Mouse (Mus musculus): ENCODE measurements around the gene Picalm.
"Not testable (repeated sequence)": the region's sequence is repeated elsewhere in the genome, so short reads cannot be mapped to it uniquely, and the experiment has no call there.

Picalm gene

GRCm38 (mm10) chr7:90131376-90131651 lies 1.3 kb downstream of the Picalm start:
- DNase-seq (ENCODE audit: extremely low spot score, low read depth, low spot score): no peak

DNA sequence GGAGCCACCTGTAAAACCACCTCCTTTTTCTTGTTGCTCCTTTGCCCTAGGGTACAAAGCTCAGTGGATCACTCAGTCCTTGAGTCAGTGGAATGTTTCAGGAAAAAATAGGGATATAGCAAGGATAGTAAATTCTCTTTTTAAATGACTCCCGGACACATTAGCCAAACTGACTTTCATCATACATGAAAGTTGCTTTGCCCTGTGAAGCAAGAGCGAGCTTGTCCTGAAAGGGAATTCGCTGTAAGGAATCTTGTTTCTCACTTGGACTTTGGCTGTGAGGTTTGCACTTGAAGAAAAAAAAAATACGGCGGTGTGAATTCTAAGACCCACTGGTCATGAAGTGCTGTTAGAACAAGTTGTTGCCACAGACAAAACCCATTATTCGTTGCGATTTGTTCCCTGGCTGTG lies 1.8 kb downstream of the Picalm start:
- no peak for DNase-seq (ENCODE audit: extremely low spot score, low read depth, low spot score)

DNA sequence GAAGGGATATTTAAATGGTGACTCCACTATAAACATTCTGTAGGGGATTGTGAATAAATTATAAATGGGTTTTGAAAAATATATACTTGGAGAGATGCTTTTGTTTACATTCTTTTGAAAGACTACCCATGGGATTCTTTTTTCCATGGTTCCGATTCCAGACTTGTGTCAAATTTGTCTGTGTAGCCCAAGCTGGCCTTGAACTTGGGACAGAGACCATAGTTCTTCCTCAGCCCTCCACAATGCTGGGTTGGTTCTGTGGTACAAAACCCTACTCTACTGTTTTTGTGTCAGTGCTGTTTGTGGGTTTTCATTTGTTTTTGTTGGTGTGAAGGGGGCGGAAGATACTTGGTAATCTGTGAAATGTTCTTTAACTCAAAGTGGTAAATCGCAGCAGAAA lies 2.3 kb downstream of the Picalm start:
- DNase-seq (ENCODE audit: extremely low spot score, low read depth, low spot score): no peak

- no peak for DNase-seq (ENCODE audit: extremely low spot score, low read depth, low spot score)
Measured at GRCm38 (mm10) chr7:90136736-90137135, 6.7 kb downstream of the Picalm start.

DNA sequence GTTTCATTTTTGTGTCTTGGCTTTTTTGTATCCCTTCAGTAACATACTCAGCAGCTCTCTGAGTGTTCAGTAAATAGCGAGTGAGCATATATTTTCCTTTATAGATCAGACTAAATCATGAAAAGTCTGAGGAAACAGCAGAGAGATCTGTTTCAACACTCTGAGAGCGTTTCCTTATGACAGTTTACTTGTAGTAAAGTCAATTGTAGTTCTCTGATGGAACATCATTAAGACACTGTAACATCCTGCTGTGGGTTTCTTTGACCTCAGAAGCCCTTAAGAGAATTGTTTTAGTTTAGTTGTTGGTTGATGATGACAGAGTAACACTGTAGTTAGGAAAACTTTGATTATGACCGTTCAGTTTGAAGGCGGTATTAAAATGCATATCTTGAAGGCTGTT lies 8.3 kb downstream of the Picalm start:
- DNase-seq (ENCODE audit: extremely low spot score, low read depth, low spot score): no peak

GRCm38 (mm10) chr7:90140290-90140689 lies 10.3 kb downstream of the Picalm start:
- DNase-seq (ENCODE audit: extremely low spot score, low read depth, low spot score): no peak

DNA sequence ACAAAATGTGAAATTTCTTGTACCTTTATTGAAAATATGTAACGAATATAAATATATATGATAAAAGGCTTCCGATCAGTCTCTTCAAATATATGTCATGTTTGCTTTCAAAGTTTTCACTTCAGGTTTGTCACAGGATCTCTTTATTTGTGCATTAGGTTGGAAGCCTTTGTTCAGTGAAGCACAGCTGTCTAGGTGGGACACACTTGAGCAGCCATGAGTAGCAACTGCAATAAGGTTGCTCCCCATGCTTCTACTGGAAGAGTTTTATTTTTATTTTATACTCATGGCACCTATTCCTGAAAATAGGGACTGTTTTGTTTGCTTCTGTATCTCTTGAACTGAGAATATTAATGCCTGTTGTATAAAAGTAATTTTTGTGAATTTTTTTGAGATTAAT lies 14.3 kb downstream of the Picalm start:
- no peak for DNase-seq (ENCODE audit: extremely low spot score, low read depth, low spot score)

DNA sequence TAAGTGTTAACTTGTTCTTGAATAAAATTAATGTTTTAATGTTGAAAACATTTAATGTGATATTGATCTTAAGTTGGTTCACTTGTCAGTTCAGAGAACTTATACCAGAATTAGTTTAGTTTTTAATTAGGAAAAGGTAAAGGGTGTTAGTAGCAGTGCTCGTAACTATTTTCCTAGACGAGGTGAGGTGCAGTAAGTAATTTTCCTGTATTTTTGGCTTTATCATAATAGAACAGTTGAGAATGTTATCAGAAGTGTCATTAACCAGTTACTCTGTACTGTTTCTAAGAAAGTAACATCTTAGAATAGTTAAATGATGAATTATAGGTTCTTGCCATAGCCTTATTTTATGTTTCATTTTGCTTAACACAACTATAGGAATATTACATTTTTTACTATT lies 15.0 kb downstream of the Picalm start:
- no peak for DNase-seq (ENCODE audit: extremely low spot score, low read depth, low spot score)

- no peak for DNase-seq (ENCODE audit: extremely low spot score, low read depth, low spot score)
Measured at GRCm38 (mm10) chr7:90145376-90145775, 15.4 kb downstream of the Picalm start.

DNA sequence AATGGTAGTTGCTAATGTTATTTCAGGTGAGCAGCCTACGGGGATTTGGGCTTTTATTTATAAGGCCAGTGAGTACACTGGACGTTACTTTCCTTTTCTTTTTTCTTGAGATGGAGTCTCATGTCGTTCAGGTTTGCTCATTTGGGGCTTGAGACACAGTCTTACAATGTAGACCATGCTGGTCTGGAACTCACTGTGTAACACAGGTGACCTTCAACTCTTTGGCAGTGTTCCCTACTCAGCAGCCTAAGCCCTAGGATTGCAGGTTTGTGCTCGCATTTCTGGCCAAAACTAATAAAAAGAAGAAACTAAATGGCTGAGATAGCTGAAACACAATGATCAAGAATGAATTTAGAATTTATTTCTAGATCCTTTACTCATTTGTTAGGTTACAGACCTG lies 15.9 kb downstream of the Picalm start:
- no peak for DNase-seq (ENCODE audit: extremely low spot score, low read depth, low spot score)

DNA sequence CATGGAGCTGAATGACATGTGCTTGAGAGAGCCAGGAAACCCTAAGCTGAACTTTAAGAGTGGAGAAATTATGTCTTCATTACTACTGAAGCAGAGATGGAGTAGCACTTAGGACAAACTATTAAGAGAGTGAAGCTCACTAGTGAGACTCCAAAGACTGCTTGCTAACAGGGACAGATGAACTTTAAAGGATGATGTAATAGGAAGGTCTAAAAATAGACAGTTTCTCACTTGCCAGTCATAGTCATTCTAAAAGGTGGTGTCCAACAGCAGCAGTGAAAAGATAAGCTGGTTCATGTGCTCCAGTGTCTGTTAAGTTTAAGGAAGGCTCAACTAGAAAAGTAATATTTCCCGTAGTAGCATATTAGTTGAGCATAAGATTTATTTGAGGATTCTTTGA lies 16.3 kb downstream of the Picalm start:
- no peak for DNase-seq (ENCODE audit: extremely low spot score, low read depth, low spot score)

DNA sequence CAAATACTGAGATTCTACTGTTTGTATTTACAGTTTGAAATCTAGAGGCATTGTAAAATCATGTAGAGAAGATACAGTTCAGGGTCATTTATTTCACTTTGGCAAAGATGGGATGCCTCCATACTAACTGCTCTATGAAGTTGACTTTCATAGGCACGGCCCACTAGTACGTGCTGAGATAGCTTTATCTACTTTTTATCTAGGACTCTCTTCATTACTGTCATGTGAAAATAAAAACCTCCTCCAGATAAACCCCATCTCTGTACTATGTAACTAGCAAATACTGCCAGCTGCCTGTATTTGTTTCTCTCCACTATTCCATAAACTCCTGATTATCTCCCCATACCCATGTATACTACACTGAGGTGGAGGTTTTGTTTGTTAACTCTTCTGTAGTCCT lies 18.0 kb downstream of the Picalm start:
- no peak for DNase-seq (ENCODE audit: extremely low spot score, low read depth, low spot score)

DNA sequence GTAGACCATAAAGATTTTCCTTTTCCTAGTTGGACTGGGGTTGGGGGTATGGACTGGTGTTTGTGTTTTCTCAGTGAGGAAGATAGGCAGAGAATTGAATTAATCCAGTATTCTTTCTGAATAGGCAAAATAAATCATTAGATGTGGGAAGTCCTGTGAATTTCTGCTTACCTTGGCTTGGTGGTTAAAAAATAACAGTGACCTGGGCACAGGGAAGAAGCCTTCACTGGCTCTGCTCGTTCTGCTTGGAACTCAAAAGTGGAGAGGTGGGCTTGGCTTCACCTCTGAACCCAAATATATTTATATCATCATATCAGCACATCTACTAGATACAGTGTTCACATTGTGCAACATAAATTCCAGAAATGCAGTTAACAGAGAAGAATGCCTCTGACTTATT lies 18.5 kb downstream of the Picalm start:
- no peak for DNase-seq (ENCODE audit: extremely low spot score, low read depth, low spot score)

- no peak for DNase-seq (ENCODE audit: extremely low spot score, low read depth, low spot score)
Measured at GRCm38 (mm10) chr7:90150311-90150710, 20.3 kb downstream of the Picalm start.

DNA sequence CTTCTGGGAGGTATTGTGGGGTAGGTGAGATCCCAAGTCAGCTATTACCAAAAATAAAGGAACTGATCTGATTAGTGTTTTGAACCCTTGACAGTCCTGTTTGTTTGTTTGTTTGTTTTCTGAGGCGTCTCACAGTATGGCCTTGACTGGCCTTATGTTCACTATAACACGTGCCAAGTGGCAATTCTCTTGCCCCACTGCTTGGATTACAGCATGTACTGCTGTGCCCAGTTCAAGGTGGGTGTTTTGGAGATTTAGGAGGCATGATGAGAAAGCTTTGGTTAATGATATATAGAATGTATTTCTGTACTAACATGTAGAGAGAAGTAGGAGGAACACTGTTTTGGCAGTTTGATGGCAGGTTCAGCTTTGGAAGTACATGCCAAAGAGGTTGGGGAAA lies 28.0 kb downstream of the Picalm start:
- no peak for DNase-seq (ENCODE audit: extremely low spot score, low read depth, low spot score)

- DNase-seq (ENCODE audit: extremely low spot score, low read depth, low spot score): no peak
Measured at GRCm38 (mm10) chr7:90160598-90160997, 30.6 kb downstream of the Picalm start.

- DNase-seq (ENCODE audit: extremely low spot score, low read depth, low spot score): no peak
Measured at GRCm38 (mm10) chr7:90164276-90164675, 34.3 kb downstream of the Picalm start.

DNA sequence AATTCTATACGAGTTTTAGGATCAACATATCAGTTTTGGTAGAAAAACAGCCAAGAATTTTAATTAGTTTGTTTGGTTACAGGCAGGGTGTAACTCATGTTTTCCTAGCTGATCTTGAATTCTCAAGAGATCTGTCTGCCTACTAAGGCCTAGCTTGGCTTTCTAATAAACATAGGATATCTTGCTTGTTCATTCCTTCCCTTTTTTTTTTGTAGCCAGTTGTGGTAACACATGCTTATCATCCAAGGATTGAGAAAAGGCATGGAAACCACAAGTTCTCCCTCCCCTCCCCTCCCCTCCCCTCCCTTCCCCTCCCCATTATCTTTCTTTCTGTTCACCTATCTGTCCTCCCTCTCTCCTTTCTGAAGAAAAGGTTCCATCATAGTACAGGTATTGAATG lies 36.0 kb downstream of the Picalm start:
- no peak for DNase-seq (ENCODE audit: extremely low spot score, low read depth, low spot score)

DNA sequence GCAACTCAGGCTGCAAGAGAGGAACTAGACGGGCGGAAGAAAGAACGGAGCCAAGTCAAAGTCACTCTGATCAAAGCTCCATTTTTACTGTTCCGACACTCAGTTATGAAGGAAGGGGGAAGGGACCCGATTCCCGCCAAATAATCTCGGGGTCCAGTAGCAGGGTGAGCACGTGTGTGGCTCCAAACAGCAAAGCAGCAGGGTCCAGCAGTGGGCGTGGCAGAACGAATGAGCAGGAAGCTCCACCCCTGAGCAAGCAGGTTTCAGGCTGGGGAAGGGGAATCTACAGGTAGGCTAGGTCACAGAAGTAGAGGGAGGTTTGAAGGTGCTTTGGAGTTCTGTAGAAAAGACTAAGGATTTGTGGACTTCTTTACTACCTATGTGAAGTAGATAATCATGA lies 37.8 kb downstream of the Picalm start:
- DNase-seq (ENCODE audit: extremely low spot score, low read depth, low spot score): not testable (repeated sequence)

DNA sequence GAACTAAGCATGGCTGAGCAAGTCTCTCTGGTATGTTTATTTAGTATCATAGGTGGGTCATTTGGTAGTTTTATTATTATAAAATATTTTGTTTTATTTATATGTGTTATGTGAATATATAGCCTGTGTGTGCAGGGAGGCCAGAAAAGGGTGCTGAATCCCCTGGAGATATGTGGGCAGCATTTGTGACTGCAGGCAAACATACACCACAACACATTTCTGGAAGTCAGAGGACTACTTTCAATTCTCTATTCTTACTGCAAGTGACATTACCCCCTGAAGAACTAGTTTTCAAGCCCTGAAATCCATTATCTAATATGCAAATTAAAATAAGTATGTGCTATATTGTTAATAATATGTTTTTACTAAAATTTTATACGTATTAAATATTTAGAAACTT lies 43.8 kb downstream of the Picalm start:
- DNase-seq (ENCODE audit: extremely low spot score, low read depth, low spot score): no peak

DNA sequence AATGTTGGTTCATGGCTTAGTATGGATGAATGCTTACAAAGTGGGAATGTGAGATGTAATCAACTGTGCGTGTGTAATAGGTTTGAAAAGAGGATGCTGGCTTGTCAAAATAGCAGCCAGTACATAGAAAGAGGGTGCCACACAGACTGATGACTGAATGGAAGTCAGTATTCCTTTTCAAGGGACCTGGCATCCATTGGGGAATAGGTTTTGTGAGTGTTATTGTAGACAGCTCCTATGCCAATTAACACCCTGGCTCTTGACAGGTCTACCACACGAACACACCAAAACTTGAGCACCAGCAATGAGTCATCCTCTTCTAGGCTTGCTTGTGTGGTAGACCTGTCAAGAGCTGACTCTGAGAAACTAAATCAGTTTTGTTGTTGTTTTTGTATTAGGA lies 45.6 kb downstream of the Picalm start:
- no peak for DNase-seq (ENCODE audit: extremely low spot score, low read depth, low spot score)

DNA sequence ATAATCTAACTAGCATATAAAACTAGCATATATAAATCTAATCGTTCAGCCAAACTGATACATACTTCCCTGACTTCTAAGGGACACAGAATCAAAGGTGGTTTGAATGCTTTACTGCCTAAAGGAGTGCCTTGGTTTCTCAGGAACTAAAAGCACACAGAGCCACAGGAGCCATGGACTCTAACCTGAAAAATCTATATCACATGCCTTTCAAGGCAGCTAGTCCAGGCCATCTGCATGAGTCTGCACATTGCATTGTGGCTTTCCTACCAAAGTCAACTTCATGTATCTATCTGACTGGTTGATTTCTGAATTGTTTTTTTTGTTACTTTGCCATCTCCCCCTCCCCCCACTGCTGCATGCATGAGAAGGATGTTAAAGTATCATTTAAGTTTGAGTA lies 50.6 kb downstream of the Picalm start:
- no peak for DNase-seq (ENCODE audit: extremely low spot score, low read depth, low spot score)

- no peak for DNase-seq (ENCODE audit: extremely low spot score, low read depth, low spot score)
Measured at GRCm38 (mm10) chr7:90200251-90200650, 70.2 kb downstream of the Picalm start.

GRCm38 (mm10) chr7:90201877-90202465 lies 72.0 kb downstream of the Picalm start:
- DNase-seq (ENCODE audit: extremely low spot score, low read depth, low spot score): no peak
